35 mouse cellular contexts compared by ENCODE assay signal in the genomic region with DNA sequence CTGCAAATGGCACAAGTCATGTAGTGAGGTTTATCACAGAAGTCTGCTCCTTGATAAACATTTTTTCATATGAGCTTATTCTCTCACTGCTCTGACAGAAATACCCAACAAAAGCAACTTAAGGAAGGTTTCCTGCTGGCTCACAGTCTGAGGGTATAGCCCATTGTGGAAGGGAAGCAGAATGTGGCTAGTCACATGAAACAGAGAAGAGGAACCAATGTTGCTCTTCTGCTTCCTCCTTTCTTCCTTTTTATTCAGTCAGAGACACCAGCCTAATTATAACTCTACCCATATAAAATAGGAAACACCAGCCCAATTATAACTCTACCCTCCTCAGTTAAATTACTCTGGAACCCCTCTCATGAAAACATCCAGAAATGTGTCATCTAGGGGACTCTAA.
DNase-seq lines count a peak whose midpoint lies in the region; ATAC-seq lines count a peak whose summit lies in the region.
"Had no signal": no experiment of that assay in that cellular context is flagged by ENCODE, and none has a peak within 500 bp of the region (broad histone marks: within the 10 kb centered on the region; RNA-seq: fewer than 3 reads in every experiment).

No protein-coding gene starts in this region.

- H3K27me3 ChIP-seq in embryonic facial prominence, embryonic 10.5 days (replicated peaks; ENCODE audit: low read depth, poor library complexity, severe bottlenecking), result no peaks in the 10 kb centered on the region
- no peaks in the 10 kb centered on the region for H3K27me3 ChIP-seq in midbrain, embryonic 13.5 days
- H3K27me3 ChIP-seq: CH12.LX; embryonic facial prominence, embryonic 15.5 days; forebrain, embryonic 12.5 days; hindbrain, embryonic 12.5 days; intestine, embryonic 15.5 days; liver, embryonic 13.5 days; neural tube, embryonic 12.5 days; Patski; stomach, embryonic 15.5 days had no signal

- ATAC-seq in common myeloid progenitor, adult 5-6 weeks (replicated peaks; ENCODE audit: low read depth, poor library complexity, severe bottlenecking), result peak; percentile 23; the same call in 1 of the 2 replicates
- peak; percentile 95 for ATAC-seq in monocyte, adult 5-6 weeks (replicated peaks; ENCODE audit: insufficient number of reproducible peaks, low FRiP score, low TSS enrichment, poor library complexity, severe bottlenecking)
- ATAC-seq in midbrain, embryonic 13.5 days, result no peak
- ATAC-seq: forebrain, postnatal 0 days; hindbrain, postnatal 0 days; intestine, embryonic 15.5 days; midbrain, embryonic 16.5 days; Patski had no signal

- H3K4me1 ChIP-seq in embryonic facial prominence, embryonic 10.5 days, result peaks cover 5% of the 10 kb centered on the region; the same call in 1 of the 2 replicates
- H3K4me1 ChIP-seq in midbrain, embryonic 13.5 days (replicated peaks), result no peaks in the 10 kb centered on the region
- H3K4me1 ChIP-seq: embryonic facial prominence, embryonic 15.5 days; forebrain, embryonic 12.5 days; heart, embryonic 10.5 days; hindbrain, embryonic 12.5 days; intestine, embryonic 15.5 days; midbrain, embryonic 10.5 days; neural tube, embryonic 12.5 days; stomach, embryonic 15.5 days had no signal

- no peak overlapping the region for H3K4me2 ChIP-seq in midbrain, embryonic 13.5 days (replicated peaks)
- H3K4me2 ChIP-seq: embryonic facial prominence, embryonic 15.5 days; forebrain, embryonic 12.5 days; hindbrain, embryonic 12.5 days; intestine, embryonic 15.5 days; liver, embryonic 13.5 days; lung, embryonic 14.5 days; neural tube, embryonic 12.5 days; stomach, embryonic 15.5 days had no signal

- no peak overlapping the region for H3K4me3 ChIP-seq in embryonic facial prominence, embryonic 10.5 days
- H3K4me3 ChIP-seq in midbrain, embryonic 13.5 days (replicated peaks), result no peak overlapping the region
- H3K4me3 ChIP-seq: embryonic facial prominence, embryonic 15.5 days; forebrain, embryonic 12.5 days; heart, embryonic 10.5 days; hindbrain, embryonic 12.5 days; intestine, embryonic 15.5 days; layer of hippocampus, adult 2 months; liver, embryonic 13.5 days; midbrain, embryonic 10.5 days; myocyte; neural tube, embryonic 12.5 days; stomach, embryonic 15.5 days had no signal

- H3K9ac ChIP-seq in midbrain, embryonic 13.5 days (replicated peaks), result no peak overlapping the region
- H3K9ac ChIP-seq: embryonic facial prominence, embryonic 15.5 days; forebrain, embryonic 12.5 days; forebrain, postnatal 0 days; hindbrain, embryonic 12.5 days; intestine, embryonic 15.5 days; liver, embryonic 13.5 days; lung, embryonic 14.5 days; neural tube, embryonic 12.5 days; stomach, embryonic 15.5 days had no signal

- H3K9me3 ChIP-seq in embryonic facial prominence, embryonic 10.5 days, result no peaks in the 10 kb centered on the region
- H3K9me3 ChIP-seq in midbrain, embryonic 13.5 days, result no peaks in the 10 kb centered on the region
- H3K9me3 ChIP-seq: embryonic facial prominence, embryonic 15.5 days; forebrain, embryonic 12.5 days; heart, embryonic 10.5 days; hindbrain, embryonic 12.5 days; intestine, embryonic 15.5 days; liver, embryonic 13.5 days; midbrain, embryonic 10.5 days; neural tube, embryonic 12.5 days; stomach, embryonic 15.5 days had no signal

- no peak overlapping the region for H3K27ac ChIP-seq in embryonic facial prominence, embryonic 10.5 days (replicated peaks)
- H3K27ac ChIP-seq in midbrain, embryonic 13.5 days, result no peak overlapping the region
- H3K27ac ChIP-seq: embryonic facial prominence, embryonic 15.5 days; forebrain, embryonic 12.5 days; heart, embryonic 10.5 days; hindbrain, embryonic 12.5 days; hindbrain, postnatal 0 days; intestine, embryonic 15.5 days; layer of hippocampus, adult 2 months; liver, embryonic 13.5 days; midbrain, embryonic 10.5 days; neural tube, embryonic 12.5 days; stomach, embryonic 15.5 days had no signal

- peak; percentile 19 to 28 for DNase-seq in spleen, postnatal 36 days (ENCODE audit: low spot score in 2 of 2)
- DNase-seq in spleen, adult 18-20 months, result no peak
- no peak for DNase-seq in embryonic facial prominence, embryonic 10.5 days (ENCODE audit: low spot score)
- no peak for DNase-seq in cerebellum, adult 11-12 months
- DNase-seq: adrenal gland, postnatal 14 days; cerebellum, adult 18-20 months; cerebellum, postnatal 10 days; forebrain, postnatal 0 days; gastrocnemius, postnatal 10 days; heart, postnatal 36 days; kidney, adult 2 months; kidney, postnatal 36 days; left cerebral cortex, postnatal 4 days; liver, embryonic 13.5 days; lung, embryonic 14.5 days; lung, postnatal 4 days; right cerebral cortex, postnatal 4 days; thymus, postnatal 14 days had no signal

- peaks cover 21% of the 10 kb centered on the region for H3K36me3 ChIP-seq in embryonic facial prominence, embryonic 10.5 days (replicated peaks)
- H3K36me3 ChIP-seq in midbrain, embryonic 13.5 days, result no peaks in the 10 kb centered on the region
- H3K36me3 ChIP-seq: embryonic facial prominence, embryonic 15.5 days; hindbrain, embryonic 12.5 days; intestine, embryonic 15.5 days; liver, embryonic 13.5 days; neural tube, embryonic 12.5 days; stomach, embryonic 15.5 days had no signal

Comparison
In these comparisons a context has a peak if more than half of its experiments do, and no peak if none do; other contexts are left out.
1. DNase-seq: peak in spleen, postnatal 36 days (2 of 2); none in spleen, adult 18-20 months (0 of 2), embryonic facial prominence, embryonic 10.5 days (single experiment) and cerebellum, adult 11-12 months (single experiment).